Mouse (Mus musculus): ENCODE results near the gene Olfr1320.

DNA sequence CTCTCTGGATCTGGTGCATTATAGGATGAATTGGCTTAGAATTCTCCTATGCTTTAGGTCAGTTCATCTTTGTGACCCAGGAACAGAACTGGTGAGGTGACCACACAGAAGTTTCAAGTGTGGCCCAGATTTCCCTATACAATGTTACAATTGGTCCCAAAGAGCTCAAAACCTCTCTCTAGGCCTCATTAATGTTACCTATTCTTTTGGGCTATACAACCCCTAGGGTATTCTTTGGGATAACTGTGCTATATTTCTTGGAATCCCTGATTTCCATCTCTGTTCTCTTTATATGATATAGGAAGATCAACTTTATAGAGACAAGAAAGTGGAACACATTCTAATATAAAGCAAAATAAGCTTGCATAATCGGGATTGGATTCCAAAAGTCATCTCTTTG, at the start of gene Olfr1320:
- TF ChIP-seq CTCF (IDR thresholded peaks at IDR 0.05; ENCODE audit: extremely low read depth, insufficient read depth, insufficient read length, insufficient replicate concordance) (no peak), POLR2A (IDR thresholded peaks at IDR 0.05; ENCODE audit: low read depth, low read length) (no peak)
